Mouse (Mus musculus) liver, embryonic 14.5 days (tissue): ENCODE results near the gene Cyp2c40.
"Not testable (repeated sequence)": the region's sequence is repeated elsewhere in the genome, so short reads cannot be mapped to it uniquely, and the experiment has no call there.

ENCODE experiments used
- CTCF ChIP-seq: IDR thresholded peaks from 2 replicates; pipeline ENCODE4 v1.5.1; 2016; ENCODE audit warnings: antibody characterized with exemption, low read depth, control low read depth
- EP300 ChIP-seq: IDR thresholded peaks from 2 replicates; pipeline ENCODE4 v1.6.1; 2016; ENCODE audit warnings: antibody characterized with exemption, low read depth

- not testable (repeated sequence) for TF ChIP-seq CTCF, EP300
Observed at GRCm38 (mm10) chr19:39785458-39785857, 27.2 kb downstream of the Cyp2c40 start.
